Mouse (Mus musculus) neural tube, embryonic 10.5 days (tissue): ENCODE measurements around the gene Rnf144a.
"Not testable (repeated sequence)": the region's sequence is repeated elsewhere in the genome, so short reads cannot be mapped to it uniquely, and the experiment has no call there.

Experiments
- DNase-seq: peaks from one replicate; pipeline ENCODE4 v3.0.0-alpha.2; 2017; ENCODE audit warnings: low spot score; ENCODE audit errors: extremely low spot score

Rnf144a gene

GRCm38 (mm10) chr12:26329031-26329675, 85.9 kb downstream of the Rnf144a start:
- DNase-seq: no peak

DNA sequence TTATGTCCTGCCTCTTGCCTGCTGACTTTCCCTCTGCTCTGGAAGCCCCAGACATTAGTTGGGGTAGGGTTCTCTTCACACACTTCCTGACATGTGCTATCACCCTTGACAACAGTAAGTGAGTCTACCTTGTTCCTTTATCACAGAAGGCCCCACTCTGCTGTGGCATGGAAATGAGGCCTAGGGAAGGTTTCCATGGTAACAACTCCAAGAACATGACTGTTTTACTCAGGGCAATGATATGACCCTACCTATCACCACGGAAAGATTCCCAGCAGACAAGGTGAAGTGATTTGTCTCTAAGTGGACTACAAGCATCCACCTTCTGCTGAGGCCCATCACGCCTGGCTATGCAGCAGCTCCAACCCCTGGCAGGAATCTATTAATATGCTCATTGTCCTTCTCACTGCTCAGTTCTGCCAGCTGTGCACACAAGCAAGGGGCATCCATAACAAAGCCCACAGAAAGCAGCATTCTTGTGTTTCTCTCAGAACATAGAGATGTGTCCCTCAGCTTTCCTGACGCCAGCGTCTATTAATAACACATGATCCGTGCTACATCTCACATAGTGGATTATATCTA, 91.2 kb downstream of the Rnf144a start:
- DNase-seq: no peak

DNA sequence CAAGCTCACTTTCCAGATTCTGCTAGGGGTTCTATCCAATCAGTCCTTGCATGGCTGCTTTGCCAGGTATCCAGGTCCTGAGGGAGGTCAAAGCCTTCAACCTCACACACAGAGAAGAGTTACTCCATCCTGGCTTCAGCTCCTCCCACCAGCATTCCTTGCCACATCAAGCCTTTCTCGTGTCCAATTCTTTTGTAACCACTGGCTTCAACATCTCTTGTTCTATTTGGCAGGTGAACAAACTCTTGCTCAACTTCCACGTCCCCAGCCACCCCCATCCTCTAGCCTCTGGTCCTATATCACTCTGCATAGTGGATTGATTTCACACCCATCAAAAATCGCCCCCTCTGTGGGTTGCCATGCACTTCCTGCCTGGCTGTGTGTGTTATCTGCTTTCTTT, 98.8 kb downstream of the Rnf144a start:
- no peak for DNase-seq

DNA sequence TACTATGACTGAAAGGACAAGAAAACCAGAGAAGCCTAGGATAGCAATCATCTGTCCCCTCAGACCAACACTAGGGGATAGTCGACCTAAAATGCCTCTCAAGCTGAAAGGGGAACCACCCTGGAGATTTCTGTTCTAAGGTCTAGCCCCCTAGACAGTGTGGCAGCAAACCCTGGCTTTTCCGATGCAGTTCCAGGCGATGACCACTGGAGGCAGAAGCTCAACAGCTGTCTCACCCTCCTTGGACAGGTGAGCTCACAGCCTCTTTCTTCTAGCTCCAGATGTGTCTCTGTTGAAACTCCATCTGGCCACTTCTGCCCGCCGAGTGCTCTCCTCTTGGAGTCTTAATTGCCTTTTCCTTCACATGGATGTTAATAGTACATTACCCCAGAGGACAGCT, 100.1 kb downstream of the Rnf144a start:
- DNase-seq: no peak

DNA sequence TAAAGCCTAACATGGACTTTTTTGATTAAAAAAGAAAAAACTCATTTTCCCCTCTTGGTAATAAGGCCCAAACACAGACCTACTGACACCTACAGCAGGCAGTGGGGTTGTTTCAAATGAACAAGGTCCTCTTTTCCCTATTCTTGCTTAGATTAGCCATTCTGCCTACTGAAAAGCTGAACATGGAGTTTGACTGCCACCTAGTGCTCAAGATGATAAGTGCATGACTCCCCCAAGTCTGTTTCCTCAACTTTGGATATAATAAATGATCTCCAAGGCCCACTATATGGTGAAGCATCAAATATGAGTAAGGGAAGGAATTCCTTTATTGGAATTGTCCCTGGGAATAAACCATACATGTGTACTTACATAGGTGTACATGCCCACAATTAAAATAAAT, 103.5 kb downstream of the Rnf144a start:
- peak; percentile 29 for DNase-seq

DNA sequence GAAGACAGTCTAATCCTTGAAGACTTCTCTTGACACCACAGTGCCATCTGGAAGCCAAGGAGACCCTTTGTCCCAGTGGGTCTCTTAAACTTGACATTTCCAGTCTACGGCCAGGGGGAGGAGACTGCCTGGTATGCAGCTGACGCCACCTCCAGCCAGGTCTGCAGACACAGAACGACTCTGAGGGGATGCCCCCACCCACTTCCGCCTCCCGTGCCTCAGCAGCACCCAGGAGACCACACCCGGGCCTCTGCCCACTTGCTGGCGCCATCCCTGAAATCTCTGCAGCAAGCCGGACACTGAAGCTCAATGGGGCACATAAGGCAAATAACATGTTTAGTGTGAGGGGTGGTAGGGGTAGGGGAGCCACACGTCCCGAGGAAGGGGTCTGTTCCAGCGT, 104.8 kb downstream of the Rnf144a start:
- no peak for DNase-seq

DNA sequence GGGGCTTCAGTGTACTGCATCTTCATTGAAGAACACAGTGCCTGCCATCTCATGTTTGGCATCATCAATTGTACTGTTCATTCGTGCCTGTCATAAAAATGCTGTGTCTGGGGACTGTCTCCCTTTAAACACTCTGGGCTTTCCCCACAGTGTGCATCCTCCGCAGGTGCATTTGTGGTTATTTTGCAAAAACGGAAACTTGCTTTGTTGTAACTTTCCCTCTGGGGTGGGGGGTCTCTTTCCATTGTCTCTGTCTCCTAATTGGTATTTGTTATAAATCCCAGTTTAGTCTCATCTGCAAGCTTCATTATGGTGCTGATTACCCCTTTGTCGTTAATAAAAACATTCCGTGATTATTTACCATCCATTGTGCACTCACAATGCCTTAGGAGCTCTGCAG, 112.2 kb downstream of the Rnf144a start:
- DNase-seq: no peak

DNA sequence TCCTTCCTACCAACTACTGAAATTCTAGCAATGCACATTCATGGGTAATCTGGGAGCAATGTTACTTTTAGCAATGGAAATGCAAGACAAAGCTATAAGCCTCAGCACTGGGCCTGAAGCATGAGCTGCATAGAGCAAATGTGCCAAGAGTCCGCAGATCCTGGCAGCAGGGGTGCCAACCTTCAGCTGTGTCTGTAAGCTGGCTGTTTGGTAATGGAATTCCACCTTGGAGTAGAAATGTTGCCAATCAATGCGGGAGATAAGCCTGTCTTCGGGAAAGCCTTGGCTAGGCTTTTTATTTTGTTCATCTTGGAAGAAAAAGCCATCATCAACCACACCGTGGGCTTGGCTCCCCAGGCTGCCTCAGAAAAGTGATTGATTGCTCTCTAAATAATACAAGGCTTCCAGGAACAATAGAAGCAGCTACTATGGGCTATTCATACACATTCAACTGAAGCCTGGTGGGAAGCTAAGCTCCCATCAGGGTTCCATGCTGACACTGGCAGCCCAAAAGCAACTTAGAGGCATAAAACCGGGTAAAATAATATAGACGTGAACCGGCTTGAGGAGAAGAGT, 115.5 kb downstream of the Rnf144a start:
- DNase-seq: no peak

- DNase-seq: not testable (repeated sequence)
Observed at GRCm38 (mm10) chr12:26295995-26296394, 119.1 kb downstream of the Rnf144a start.

- no peak for DNase-seq
Observed at GRCm38 (mm10) chr12:26289200-26289599, 125.9 kb downstream of the Rnf144a start.

- no peak for DNase-seq
Observed at GRCm38 (mm10) chr12:26288347-26288746, 126.7 kb downstream of the Rnf144a start.

- peak; percentile 17 for DNase-seq
Observed at GRCm38 (mm10) chr12:26285939-26286338, 129.1 kb downstream of the Rnf144a start.

- no peak for DNase-seq
Observed at GRCm38 (mm10) chr12:26285460-26285859, 129.6 kb downstream of the Rnf144a start.

- DNase-seq: no peak
Observed at GRCm38 (mm10) chr12:26280719-26281480, 134.2 kb downstream of the Rnf144a start.

GRCm38 (mm10) chr12:26277002-26277669, 137.9 kb downstream of the Rnf144a start:
- DNase-seq: peak; percentile 48

DNA sequence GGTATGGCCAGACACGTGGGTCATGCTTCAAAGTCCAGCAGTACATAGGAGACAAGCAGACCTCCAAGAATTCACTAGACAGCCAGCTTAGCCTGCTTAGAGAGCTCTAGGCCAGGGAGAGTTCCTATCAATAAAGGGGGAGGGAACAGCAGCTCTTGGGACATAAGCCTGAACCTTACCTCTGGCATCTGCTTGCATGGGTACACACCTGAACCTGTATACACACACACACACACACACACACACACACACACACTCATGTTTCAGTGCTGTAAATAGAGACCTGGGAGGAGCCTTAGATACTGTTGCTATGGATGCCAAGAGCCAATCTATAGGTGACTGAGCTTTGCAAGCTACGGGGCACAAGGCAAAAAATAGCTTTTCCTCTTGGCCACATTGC, 138.5 kb downstream of the Rnf144a start:
- no peak for DNase-seq
